Mouse (Mus musculus): ENCODE data around the gene Trim63. TPM values are rescaled to one million over a fixed set of nuclear protein-coding genes. Genes with fewer than 3 reads are reported as not detected.
"Not testable (repeated sequence)": the region's sequence is repeated elsewhere in the genome, so short reads cannot be mapped to it uniquely, and the experiment has no call there.

Trim63 gene
- polyA plus RNA-seq, 1 experiment from 2014 or later: 1.3 TPM

DNA sequence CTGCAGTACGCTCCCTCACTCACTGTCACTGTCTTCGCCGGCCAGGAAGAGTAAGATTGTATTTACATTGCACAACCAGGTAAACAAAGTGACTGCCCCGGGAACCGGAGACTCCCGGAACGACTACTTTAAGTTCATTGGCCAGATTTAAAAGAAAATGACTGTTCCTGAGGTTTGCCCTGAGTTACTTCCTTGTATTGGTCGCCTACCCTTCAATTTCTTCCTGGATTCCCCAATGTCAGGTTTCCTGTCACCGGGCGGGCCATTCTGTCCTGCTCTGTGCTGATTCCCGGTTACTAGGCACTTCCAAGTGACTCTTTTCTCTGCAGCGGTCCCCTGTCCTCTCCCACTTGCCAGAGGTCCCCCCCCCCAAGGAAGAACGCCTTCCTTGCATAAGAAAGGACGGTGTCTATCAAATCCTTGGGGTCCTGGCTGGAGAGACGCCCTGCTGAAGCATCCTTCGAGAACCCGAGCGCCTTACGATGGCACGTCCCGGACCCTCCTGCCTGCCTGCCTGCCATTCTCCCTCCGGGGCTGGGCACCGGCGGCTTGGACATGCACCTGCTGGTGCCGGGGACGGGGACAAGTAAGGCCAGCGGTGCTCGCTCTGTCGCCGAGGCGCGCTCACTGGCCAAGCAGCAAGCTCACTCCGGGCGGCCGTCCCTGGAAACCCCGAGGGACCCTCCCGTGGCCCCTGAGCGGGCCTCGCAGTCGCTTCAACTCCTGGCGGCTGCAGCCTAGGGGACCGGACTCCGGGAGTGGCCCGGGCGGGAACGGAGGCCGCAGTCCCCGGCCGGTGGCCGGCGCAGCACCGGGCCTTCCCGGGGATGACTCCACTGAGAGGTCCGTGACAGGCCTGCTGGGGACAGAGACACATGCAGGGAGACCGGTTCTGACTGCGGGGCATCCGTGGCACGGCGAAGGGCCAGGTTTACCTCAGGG lies 28.4 kb upstream of the Trim63 start:
- under 1% methylated on average over 59 of the region's 59 CpGs for WGBS
- ATAC-seq: peak; percentile 42
- H3K27me3 ChIP-seq (replicated peaks; ENCODE audit: control insufficient read depth, insufficient read depth, low read length): no peaks in the 10 kb centered on the region

DNA sequence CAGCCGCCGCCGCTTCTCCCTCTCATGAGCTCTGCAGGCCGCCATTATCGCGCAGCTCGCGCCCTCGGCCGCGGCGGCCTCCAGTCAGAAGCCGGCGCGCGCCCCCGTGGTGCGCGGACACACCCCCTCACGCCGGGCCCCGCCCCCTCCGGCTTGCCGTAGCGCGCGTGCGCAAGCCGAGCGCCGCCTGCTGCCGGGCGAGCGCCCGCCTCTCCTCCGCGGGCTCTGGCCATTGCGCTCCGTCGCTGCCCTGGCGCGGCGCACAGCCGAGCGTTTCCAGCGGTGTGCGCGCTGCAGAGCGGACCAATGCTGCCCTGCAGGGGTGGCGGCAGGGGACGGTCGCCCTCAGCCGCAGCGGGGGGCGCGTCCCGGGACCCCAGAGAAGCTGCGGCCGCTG lies 27.8 kb upstream of the Trim63 start:
- Histone ChIP-seq H3K9me3 (ENCODE audit: control insufficient read depth, low read length) (no peaks in the 10 kb centered on the region), H3K36me3 (ENCODE audit: control insufficient read depth, insufficient read depth, low read length) (peaks cover 3% of the 10 kb centered on the region; the same call in 1 of the 2 replicates), H3K4me1 (ENCODE audit: control insufficient read depth, insufficient read depth, low read length) (peaks cover 20% of the 10 kb centered on the region), H3K27me3 (replicated peaks; ENCODE audit: control insufficient read depth, insufficient read depth, low read length) (no peaks in the 10 kb centered on the region), H3K4me3 (ENCODE audit: low read length) (peak overlapping the region; percentile 100), H3K4me2 (ENCODE audit: low read depth, low read length) (peak overlapping the region; percentile 80), H3K9ac (ENCODE audit: low read depth, low read length) (peak overlapping the region; percentile 99), H3K27ac (ENCODE audit: low read length) (peak overlapping the region; percentile 100)
- under 1% methylated on average over 45 of the region's 59 CpGs for WGBS
- ATAC-seq: peak; percentile 95

More for the DNA sequence above, 28.4 kb upstream of the Trim63 start:
- peaks cover 20% of the 10 kb centered on the region for H3K4me1 ChIP-seq (ENCODE audit: control insufficient read depth, insufficient read depth, low read length)
- peak overlapping the region; percentile 99 for H3K9ac ChIP-seq (ENCODE audit: low read depth, low read length)
- peak overlapping the region; percentile 100 for H3K4me3 ChIP-seq (ENCODE audit: low read length)
- peaks cover 3% of the 10 kb centered on the region; the same call in 1 of the 2 replicates for H3K36me3 ChIP-seq (ENCODE audit: control insufficient read depth, insufficient read depth, low read length)
- H3K4me2 ChIP-seq (ENCODE audit: low read depth, low read length): peak overlapping the region; percentile 85
- no peaks in the 10 kb centered on the region for H3K9me3 ChIP-seq (ENCODE audit: control insufficient read depth, low read length)
- H3K27ac ChIP-seq (ENCODE audit: low read length): peak overlapping the region; percentile 94

DNA sequence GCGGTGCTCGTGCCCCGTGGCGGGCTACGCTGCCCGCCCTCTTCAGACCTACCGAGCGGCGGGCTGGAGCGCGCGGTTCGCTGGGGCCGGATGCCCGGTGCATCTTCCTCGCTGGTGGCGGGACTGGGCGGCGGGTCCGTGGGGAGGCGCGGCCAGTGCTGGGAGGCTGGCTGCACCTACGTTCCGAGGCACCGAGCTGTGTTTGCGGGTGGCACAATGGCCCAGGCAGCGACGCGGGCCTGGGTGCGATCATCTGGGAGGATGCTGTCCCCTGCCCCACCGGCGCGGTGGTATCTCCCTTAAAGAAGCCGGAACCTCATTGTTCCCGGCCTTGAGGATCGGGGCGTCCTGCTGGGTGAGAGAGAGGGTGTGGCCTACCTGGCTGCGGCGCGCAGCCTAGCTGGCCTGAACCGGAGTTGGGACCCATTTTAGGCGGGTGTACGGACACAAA lies 27.3 kb upstream of the Trim63 start, which contains the start of gene Pdik1l:
Gene Pdik1l, minus strand, starts transcription at position 321 of the 451 bp plus-strand sequence.
- H3K27ac ChIP-seq (ENCODE audit: low read length): peak within 1 kb of the TSS; percentile 100
- H3K4me2 ChIP-seq (ENCODE audit: low read depth, low read length): peak within 1 kb of the TSS; percentile 85
- peak within 1 kb of the TSS; percentile 99 for H3K9ac ChIP-seq (ENCODE audit: low read depth, low read length)
- ATAC-seq: peak; percentile 80
- H3K4me1 ChIP-seq (ENCODE audit: control insufficient read depth, insufficient read depth, low read length): peaks cover 20% of the 10 kb centered on the region
- WGBS: under 1% methylated on average over 41 of the region's 43 CpGs
- no peaks in the 10 kb centered on the region for H3K27me3 ChIP-seq (replicated peaks; ENCODE audit: control insufficient read depth, insufficient read depth, low read length)
- peak within 1 kb of the TSS; percentile 100 for H3K4me3 ChIP-seq (ENCODE audit: low read length)
- peaks cover 3% of the 10 kb centered on the region; the same call in 1 of the 2 replicates for H3K36me3 ChIP-seq (ENCODE audit: control insufficient read depth, insufficient read depth, low read length)
- no peaks in the 10 kb centered on the region for H3K9me3 ChIP-seq (ENCODE audit: control insufficient read depth, low read length)

DNA sequence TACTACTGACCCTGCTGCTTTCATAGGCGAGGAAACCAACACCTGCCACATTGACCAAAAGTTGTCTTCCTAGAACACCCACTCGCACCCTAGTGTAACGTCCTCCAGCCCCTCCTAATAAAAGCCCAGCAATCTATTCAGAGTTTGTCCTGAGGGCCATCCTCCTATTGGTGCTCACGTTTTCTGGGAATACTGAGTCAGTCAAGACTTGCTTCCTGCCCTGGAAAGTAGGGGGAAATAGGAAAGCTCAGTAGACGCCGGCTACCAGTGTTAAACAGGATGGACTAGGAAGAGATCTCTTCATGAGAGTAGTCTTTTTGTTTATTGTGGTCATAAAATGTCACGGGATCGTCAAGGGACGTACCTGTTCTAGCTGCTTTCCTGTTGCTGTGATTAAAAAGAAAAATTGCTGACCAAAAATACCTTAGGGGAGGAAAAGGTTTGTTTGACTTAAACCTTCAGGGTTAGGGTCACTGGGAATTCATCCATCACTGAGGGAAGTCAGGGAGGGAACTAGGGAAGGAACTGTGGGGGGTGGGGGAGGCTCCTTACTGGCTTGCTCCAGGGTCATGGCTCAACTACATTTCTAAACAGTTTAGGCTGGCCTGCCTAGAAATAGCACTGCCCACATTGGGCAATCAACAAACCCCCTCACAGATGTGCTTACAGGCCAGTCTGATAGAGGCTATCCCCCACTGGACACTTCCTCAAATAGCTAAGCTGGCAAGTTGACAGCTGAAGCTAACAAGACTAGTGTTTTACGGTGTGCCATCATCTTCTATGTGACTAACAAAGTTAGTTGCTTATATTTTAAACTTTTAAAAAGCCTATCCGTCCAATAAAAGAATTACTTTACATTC lies 26.3 kb upstream of the Trim63 start:
- H3K36me3 ChIP-seq (ENCODE audit: control insufficient read depth, insufficient read depth, low read length): peaks cover under 1% of the 10 kb centered on the region; the same call in 1 of the 2 replicates
- H3K27ac ChIP-seq (ENCODE audit: low read length): peak overlapping the region; percentile 100
- H3K9ac ChIP-seq (ENCODE audit: low read depth, low read length): peak overlapping the region; percentile 99
- H3K4me3 ChIP-seq (ENCODE audit: low read length): peak overlapping the region; percentile 100
- H3K27me3 ChIP-seq (replicated peaks; ENCODE audit: control insufficient read depth, insufficient read depth, low read length): no peaks in the 10 kb centered on the region
- 19% methylated on average over 11 of the region's 11 CpGs for WGBS
- peak overlapping the region; percentile 80 for H3K4me2 ChIP-seq (ENCODE audit: low read depth, low read length)
- ATAC-seq: no peak
- no peaks in the 10 kb centered on the region for H3K9me3 ChIP-seq (ENCODE audit: control insufficient read depth, low read length)
- peaks cover 20% of the 10 kb centered on the region for H3K4me1 ChIP-seq (ENCODE audit: control insufficient read depth, insufficient read depth, low read length)

DNA sequence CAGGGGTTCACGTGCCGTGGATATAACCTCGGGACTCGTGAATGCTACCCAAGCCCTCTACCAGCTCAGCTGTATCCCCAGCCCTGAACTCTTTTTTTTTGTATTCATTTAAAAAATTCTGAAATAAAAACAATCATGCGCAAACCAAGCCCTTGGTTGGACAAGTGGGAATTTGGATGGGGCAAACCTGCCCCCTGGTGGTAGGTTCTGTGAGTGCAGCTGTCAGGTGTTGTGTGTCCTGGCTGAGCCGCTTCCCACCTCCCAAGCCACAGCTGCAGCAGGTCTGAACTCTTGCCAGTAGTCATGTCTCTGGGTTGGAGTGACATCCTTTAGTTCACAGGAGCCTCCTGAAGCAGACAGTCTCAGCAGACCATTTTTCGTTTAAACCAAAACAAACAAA lies 22.9 kb upstream of the Trim63 start:
- ATAC-seq: no peak
- Histone ChIP-seq H3K4me2 (ENCODE audit: low read depth, low read length) (no peak overlapping the region), H3K27ac (ENCODE audit: low read length) (no peak overlapping the region), H3K9ac (ENCODE audit: low read depth, low read length) (no peak overlapping the region), H3K27me3 (replicated peaks; ENCODE audit: control insufficient read depth, insufficient read depth, low read length) (no peaks in the 10 kb centered on the region), H3K36me3 (ENCODE audit: control insufficient read depth, insufficient read depth, low read length) (no peaks in the 10 kb centered on the region), H3K9me3 (ENCODE audit: control insufficient read depth, low read length) (no peaks in the 10 kb centered on the region), H3K4me1 (ENCODE audit: control insufficient read depth, insufficient read depth, low read length) (peaks cover 7% of the 10 kb centered on the region), H3K4me3 (ENCODE audit: low read length) (no peak overlapping the region)
- WGBS: 25% methylated on average over 7 of the region's 7 CpGs

DNA sequence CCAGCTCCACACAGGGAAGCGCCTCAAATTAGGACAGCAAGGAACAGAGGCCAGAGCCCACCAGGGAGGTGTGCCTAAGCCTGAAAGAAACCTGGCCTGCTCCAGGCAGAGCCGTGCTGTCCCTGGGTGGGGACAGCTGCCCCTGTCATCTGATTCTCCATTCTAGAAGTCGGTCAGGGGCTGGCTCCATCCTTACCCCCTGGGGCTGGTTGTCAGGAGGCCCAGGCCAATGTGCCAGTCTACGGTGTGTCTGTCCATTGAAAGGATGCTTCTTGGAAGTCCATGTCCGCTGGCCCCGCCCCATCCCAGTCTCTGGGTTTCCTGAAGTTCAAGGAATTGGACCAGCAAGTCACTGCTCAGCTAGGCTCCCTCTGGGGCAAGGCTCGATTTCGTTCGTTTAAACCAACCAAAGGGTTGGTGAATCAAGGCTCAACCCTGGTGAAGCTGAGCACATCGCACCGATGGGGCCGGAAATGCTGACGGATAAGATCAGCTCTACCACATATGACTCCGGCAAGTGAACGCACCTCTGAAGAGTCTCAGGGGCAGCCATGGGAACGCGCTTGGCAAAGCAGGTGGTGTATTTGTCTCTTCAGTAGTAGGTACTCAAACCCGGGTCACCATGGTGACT lies 21.7 kb upstream of the Trim63 start:
- Histone ChIP-seq H3K9me3 (ENCODE audit: control insufficient read depth, low read length) (no peaks in the 10 kb centered on the region), H3K27ac (ENCODE audit: low read length) (no peak overlapping the region), H3K36me3 (ENCODE audit: control insufficient read depth, insufficient read depth, low read length) (no peaks in the 10 kb centered on the region), H3K4me1 (ENCODE audit: control insufficient read depth, insufficient read depth, low read length) (peaks cover 7% of the 10 kb centered on the region), H3K4me3 (ENCODE audit: low read length) (no peak overlapping the region), H3K9ac (ENCODE audit: low read depth, low read length) (peak overlapping the region; percentile 4; the same call in 1 of the 2 replicates), H3K4me2 (ENCODE audit: low read depth, low read length) (no peak overlapping the region), H3K27me3 (replicated peaks; ENCODE audit: control insufficient read depth, insufficient read depth, low read length) (no peaks in the 10 kb centered on the region)
- 68% methylated on average over 18 of the region's 18 CpGs for WGBS
- ATAC-seq: no peak

DNA sequence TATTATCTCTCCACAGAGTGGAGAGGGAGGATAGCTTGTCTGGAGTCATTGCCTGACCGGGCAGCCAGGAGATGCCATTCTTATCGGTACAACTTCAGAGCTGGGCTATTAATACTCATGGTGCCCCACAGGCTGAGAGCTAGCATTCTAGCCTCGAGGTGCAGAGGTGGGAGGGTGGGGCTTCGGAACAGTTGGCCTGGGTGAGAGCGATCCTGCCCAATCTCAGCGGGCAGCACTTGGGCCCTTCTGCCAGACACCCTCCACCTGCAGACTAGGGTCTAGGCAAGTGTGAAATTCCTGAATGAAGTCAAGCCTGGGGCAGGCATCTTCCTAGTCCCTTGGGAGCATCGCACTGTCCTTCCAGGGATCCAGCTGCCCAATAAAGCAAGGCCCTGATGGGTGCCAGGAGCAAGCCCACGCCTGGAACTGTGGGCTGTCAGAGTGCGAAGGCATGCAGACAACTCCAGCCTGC lies 21.2 kb upstream of the Trim63 start:
- Histone ChIP-seq H3K9me3 (ENCODE audit: control insufficient read depth, low read length) (no peaks in the 10 kb centered on the region), H3K4me3 (ENCODE audit: low read length) (no peak overlapping the region), H3K9ac (ENCODE audit: low read depth, low read length) (peak overlapping the region; percentile 4; the same call in 1 of the 2 replicates), H3K27ac (ENCODE audit: low read length) (no peak overlapping the region), H3K36me3 (ENCODE audit: control insufficient read depth, insufficient read depth, low read length) (no peaks in the 10 kb centered on the region), H3K4me1 (ENCODE audit: control insufficient read depth, insufficient read depth, low read length) (peaks cover 2% of the 10 kb centered on the region; the same call in 1 of the 2 replicates), H3K4me2 (ENCODE audit: low read depth, low read length) (no peak overlapping the region), H3K27me3 (replicated peaks; ENCODE audit: control insufficient read depth, insufficient read depth, low read length) (no peaks in the 10 kb centered on the region)
- 59% methylated on average over 9 of the region's 9 CpGs for WGBS
- no peak for ATAC-seq

DNA sequence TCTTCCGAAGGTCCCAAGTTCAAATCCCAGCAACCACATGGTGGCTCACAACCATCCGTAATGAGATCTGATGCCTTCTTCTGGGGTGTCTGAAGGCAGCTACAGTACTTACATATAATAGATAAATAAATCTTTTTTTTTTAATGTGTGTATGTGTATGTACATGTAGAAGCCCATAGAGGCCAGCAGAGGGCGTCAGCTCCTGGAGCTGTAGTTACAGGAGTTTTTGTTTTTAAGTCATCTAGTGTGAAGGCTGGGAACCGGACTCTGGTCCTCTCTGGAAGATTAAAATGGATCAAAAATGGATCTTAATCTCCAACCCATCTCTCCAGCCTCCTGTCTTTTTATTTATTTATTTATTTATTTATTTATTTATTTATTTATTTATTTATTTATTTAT lies 18.8 kb upstream of the Trim63 start:
- not testable (repeated sequence) for H3K4me1 ChIP-seq (ENCODE audit: control insufficient read depth, insufficient read depth, low read length); H3K4me2 ChIP-seq (ENCODE audit: low read depth, low read length); H3K27ac ChIP-seq (ENCODE audit: low read length); H3K9ac ChIP-seq (ENCODE audit: low read depth, low read length); H3K4me3 ChIP-seq (ENCODE audit: low read length); H3K36me3 ChIP-seq (ENCODE audit: control insufficient read depth, insufficient read depth, low read length); ATAC-seq; H3K9me3 ChIP-seq (ENCODE audit: control insufficient read depth, low read length); H3K27me3 ChIP-seq (replicated peaks; ENCODE audit: control insufficient read depth, insufficient read depth, low read length)
- WGBS: 90% methylated on average over 4 of the region's 4 CpGs
